Mouse (Mus musculus) neural tube, embryonic 14.5 days (tissue): ENCODE data around the gene Skil. TPM values are rescaled to one million over a fixed set of nuclear protein-coding genes. Genes with fewer than 3 reads are reported as not detected.

ENCODE experiments used
- ATAC-seq: fragments of 200-750 bp; cut with Nextera tagmentation; 2 replicates; pipeline ENCODE4 v1.8.0; 2017; ENCODE audit warnings: low read depth, mild to moderate bottlenecking, moderate TSS enrichment, moderate library complexity
- H3K27ac ChIP-seq: fragments of 300-500 bp; sonication (generic); 2 replicates; pipeline ENCODE4 v1.5.1; 2014; ENCODE audit warnings: low read depth, mild to moderate bottlenecking, control low read depth, low read length, moderate library complexity, mixed read lengths
- H3K27me3 ChIP-seq: fragments of 300-500 bp; sonication (generic); 2 replicates; pipeline ENCODE4 v1.6.1; 2014; ENCODE audit warnings: low read length; ENCODE audit not compliant: control insufficient read depth, insufficient read depth
- H3K36me3 ChIP-seq: fragments of 300-500 bp; sonication (generic); 2 replicates; pipeline ENCODE4 v1.6.1; 2014; ENCODE audit warnings: low read length, mixed read lengths; ENCODE audit not compliant: control insufficient read depth, insufficient read depth
- H3K4me1 ChIP-seq: fragments of 300-500 bp; sonication (generic); 2 replicates; pipeline ENCODE4 v1.6.1; 2014; ENCODE audit warnings: low read length; ENCODE audit not compliant: control insufficient read depth, insufficient read depth
- H3K4me2 ChIP-seq: fragments of 300-500 bp; sonication (generic); 2 replicates; pipeline ENCODE4 v1.6.1; 2014; ENCODE audit warnings: mild to moderate bottlenecking, low read depth, low read length, control low read depth
- H3K4me3 ChIP-seq: fragments of 300-500 bp; sonication (generic); 2 replicates; pipeline ENCODE4 v1.5.1; 2014; ENCODE audit warnings: low read depth, low read length, control low read depth, mixed read lengths
- H3K9ac ChIP-seq: fragments of 300-500 bp; sonication (generic); replicated peaks from 2 replicates; pipeline ENCODE4 v1.6.1; 2014; ENCODE audit warnings: low read depth, mild to moderate bottlenecking, control low read depth, low read length, mixed read lengths
- H3K9me3 ChIP-seq: fragments of 300-500 bp; sonication (generic); 2 replicates; pipeline ENCODE4 v1.6.1; 2016; ENCODE audit warnings: low read length; ENCODE audit not compliant: control insufficient read depth
- WGBS: fragments of 180-500 bp; shearing (Covaris S2); extraction: QIAGEN DNeasy Blood & Tissue Kit; methylation state at CpG from one replicate; pipeline ENCODE4 v1.1.7; 2014; 5-methylcytosine and 5-hydroxymethylcytosine counted together
- polyA plus RNA-seq: library from polyadenylated mRNA; unstranded; fragments of >200 nt; fragmentation: Nextera tagmentation; extraction: Ambion mirVana; gene quantifications from 2 replicates; pipeline ENCODE4 v1.2.1, GENCODE M21; 2014

Skil gene
- polyA plus RNA-seq, 1 experiment from 2014 or later: 39.7 TPM

DNA sequence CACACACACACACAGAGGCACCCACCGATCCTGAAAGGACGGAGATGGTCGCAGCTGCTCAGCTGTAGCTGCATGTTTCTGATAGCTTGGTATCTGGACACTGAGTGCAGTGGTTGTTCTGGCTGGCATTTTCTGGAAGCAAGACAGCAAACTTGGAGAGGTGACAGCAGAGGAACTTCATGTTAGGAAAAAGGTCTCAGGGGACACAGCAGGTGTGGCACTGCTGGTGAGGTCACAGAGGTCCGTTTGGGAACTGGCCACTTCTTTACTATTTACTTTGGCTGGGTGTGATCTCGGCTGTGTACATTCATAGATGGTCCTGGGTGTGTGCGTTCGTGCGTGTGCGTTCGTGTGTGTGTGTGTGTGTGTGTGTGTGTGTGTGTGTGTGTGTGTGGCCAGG lies 15.4 kb upstream of the Skil start:
- no peak for ATAC-seq

GRCm38 (mm10) chr3:31080791-31081502 lies 13.9 kb upstream of the Skil start:
- no peaks in the 10 kb centered on the region for H3K36me3 ChIP-seq
- H3K9me3 ChIP-seq: no peaks in the 10 kb centered on the region
- H3K4me1 ChIP-seq: no peaks in the 10 kb centered on the region
- H3K9ac ChIP-seq: no peak overlapping the region
- 85% methylated on average over 10 of the region's 10 CpGs for WGBS
- no peak for ATAC-seq
- no peak overlapping the region for H3K27ac ChIP-seq
- no peak overlapping the region for H3K4me3 ChIP-seq
- no peaks in the 10 kb centered on the region for H3K27me3 ChIP-seq
- no peak overlapping the region for H3K4me2 ChIP-seq

More for the DNA sequence above, 15.4 kb upstream of the Skil start:
- Histone ChIP-seq H3K27me3 (no peaks in the 10 kb centered on the region), H3K9ac (no peak overlapping the region), H3K36me3 (no peaks in the 10 kb centered on the region), H3K9me3 (no peaks in the 10 kb centered on the region), H3K27ac (no peak overlapping the region), H3K4me1 (no peaks in the 10 kb centered on the region), H3K4me3 (no peak overlapping the region), H3K4me2 (no peak overlapping the region)
- 81% methylated on average over 10 of the region's 10 CpGs for WGBS

- Histone ChIP-seq H3K27ac (no peak overlapping the region), H3K4me1 (no peaks in the 10 kb centered on the region), H3K4me2 (no peak overlapping the region), H3K4me3 (no peak overlapping the region), H3K36me3 (no peaks in the 10 kb centered on the region), H3K27me3 (no peaks in the 10 kb centered on the region), H3K9me3 (no peaks in the 10 kb centered on the region), H3K9ac (no peak overlapping the region)
- WGBS: 91% methylated on average over 11 of the region's 13 CpGs
- no peak for ATAC-seq
These were observed 11.9 kb upstream of the Skil start for GRCm38 (mm10) chr3:31082838-31083506.

DNA sequence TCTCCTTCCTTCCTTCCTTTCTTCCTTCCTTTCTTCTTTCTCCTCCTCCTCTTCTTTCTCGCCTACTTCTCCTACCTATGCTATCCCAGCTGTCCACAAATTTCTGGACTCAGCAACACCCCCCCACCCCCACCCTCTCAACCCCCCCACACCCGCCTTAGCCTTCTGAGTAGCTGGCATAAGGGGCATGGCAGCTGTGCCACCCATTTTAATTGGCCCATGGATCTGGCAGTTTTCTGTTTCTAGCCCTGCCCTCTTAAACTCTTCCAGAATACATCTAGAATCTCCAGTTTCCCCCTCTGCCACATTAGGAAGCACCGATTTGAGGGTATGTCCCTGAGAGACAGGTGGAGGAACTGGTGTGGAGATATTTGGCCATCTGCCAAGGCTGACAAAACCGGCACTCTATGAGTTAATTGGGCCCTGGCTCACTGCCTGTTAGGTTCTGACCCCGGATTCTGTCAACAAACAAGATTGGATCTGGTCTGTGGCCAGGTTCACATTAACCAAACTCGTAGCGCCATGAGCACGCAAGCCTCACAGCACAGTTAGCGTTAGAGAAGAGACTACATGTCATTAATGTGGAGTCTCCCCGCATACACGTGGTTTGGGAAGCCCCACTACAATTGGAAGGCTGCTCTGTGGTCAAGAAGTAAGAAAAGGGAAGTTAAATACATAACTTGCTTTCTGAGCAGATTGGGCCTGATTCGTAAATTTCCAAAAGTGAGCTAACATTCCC lies 11.2 kb upstream of the Skil start:
- no peak overlapping the region for H3K4me2 ChIP-seq
- H3K27me3 ChIP-seq: no peaks in the 10 kb centered on the region
- no peak overlapping the region for H3K4me3 ChIP-seq
- no peak overlapping the region for H3K9ac ChIP-seq
- no peak overlapping the region for H3K27ac ChIP-seq
- no peaks in the 10 kb centered on the region for H3K36me3 ChIP-seq
- no peaks in the 10 kb centered on the region for H3K4me1 ChIP-seq
- peak; percentile 53; the same call in 1 of the 2 replicates for ATAC-seq
- H3K9me3 ChIP-seq: no peaks in the 10 kb centered on the region
- WGBS: 43% methylated on average over 12 of the region's 12 CpGs

DNA sequence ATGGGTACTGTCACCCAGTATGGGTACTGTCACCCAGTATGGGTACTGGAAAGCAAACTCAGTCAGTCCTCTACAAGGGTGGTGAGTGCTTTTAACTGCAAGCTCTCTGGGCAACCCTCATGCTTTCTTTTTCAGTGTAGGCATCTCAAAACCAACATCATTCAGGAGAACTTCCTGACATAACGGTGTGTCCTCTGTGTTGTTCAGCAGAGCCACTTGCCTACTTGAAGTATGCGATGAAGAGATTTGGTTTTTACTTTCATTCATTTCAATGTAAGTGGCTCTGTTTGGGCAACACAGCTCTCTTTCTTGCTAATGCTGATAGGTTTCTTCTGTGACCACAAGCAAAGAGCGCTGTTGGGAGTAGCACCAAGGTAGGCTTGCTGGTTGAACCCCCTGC lies 9.9 kb upstream of the Skil start:
- H3K4me3 ChIP-seq: no peak overlapping the region
- ATAC-seq: no peak
- no peak overlapping the region for H3K27ac ChIP-seq
- H3K4me2 ChIP-seq: no peak overlapping the region
- no peaks in the 10 kb centered on the region for H3K36me3 ChIP-seq
- H3K9me3 ChIP-seq: no peaks in the 10 kb centered on the region
- no peak overlapping the region for H3K9ac ChIP-seq
- 91% methylated on average over 3 of the region's 3 CpGs for WGBS
- H3K4me1 ChIP-seq: no peaks in the 10 kb centered on the region
- no peaks in the 10 kb centered on the region for H3K27me3 ChIP-seq

- Histone ChIP-seq H3K27me3 (no peaks in the 10 kb centered on the region), H3K36me3 (no peaks in the 10 kb centered on the region), H3K27ac (no peak overlapping the region), H3K4me2 (no peak overlapping the region), H3K9me3 (no peaks in the 10 kb centered on the region), H3K4me1 (0 out of 2 replicates have a peak, but pooled peaks cover 3% of the 10 kb centered on the region), H3K9ac (no peak overlapping the region), H3K4me3 (no peak overlapping the region)
- ATAC-seq: no peak
- WGBS: 41% methylated on average over 9 of the region's 10 CpGs
These were observed 5.8 kb upstream of the Skil start for GRCm38 (mm10) chr3:31088789-31089775.

DNA sequence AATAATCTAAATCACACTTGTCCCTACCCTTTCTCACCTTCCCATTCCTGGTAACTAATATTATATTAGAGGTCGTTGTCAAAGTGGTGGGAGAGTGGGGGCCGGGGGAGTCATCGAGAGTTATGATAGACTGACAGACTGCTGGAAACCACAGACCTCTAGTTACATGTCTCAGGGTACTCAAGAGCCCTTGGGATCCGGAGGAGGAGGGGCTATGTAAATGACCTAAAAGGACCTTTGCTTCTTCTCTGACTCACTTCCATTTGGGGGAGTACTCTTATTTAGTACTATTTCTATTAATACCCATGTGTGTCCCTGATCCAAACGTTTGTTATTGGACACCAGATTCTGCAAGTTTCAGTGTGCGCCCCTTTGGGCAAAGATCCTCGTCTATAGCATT lies 4.9 kb upstream of the Skil start:
- ATAC-seq: no peak
- Histone ChIP-seq H3K27ac (no peak overlapping the region), H3K36me3 (no peaks in the 10 kb centered on the region), H3K9me3 (no peaks in the 10 kb centered on the region), H3K4me3 (no peak overlapping the region), H3K4me1 (0 out of 2 replicates have a peak, but pooled peaks cover 3% of the 10 kb centered on the region), H3K4me2 (no peak overlapping the region), H3K9ac (no peak overlapping the region), H3K27me3 (no peaks in the 10 kb centered on the region)
- 70% methylated on average over 7 of the region's 7 CpGs for WGBS

DNA sequence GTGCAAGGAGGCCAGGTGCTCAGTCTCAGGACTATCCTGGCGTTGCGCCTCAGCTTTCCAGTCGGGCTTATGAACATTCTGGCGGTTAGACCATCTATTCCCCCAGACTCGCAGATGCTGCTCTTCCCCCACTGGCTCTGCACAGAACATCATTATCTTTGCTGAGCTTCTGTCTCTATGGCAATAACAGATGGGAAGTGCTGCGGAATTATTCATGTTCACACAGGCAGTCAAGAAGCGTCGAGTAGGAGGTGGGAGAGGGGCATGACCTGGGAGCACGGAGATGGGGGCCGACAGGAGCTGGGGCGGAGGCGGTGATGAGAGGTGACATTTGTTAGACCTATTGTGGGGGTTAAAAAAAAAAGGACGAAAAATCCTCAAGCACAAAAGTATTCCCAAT lies 1.7 kb upstream of the Skil start:
- H3K9me3 ChIP-seq: no peaks in the 10 kb centered on the region
- peaks cover 20% of the 10 kb centered on the region for H3K4me1 ChIP-seq
- WGBS: under 1% methylated on average over 13 of the region's 13 CpGs
- ATAC-seq: peak; percentile 7; the same call in 1 of the 2 replicates
- no peaks in the 10 kb centered on the region for H3K36me3 ChIP-seq
- H3K9ac ChIP-seq: peak overlapping the region; percentile 98
- peak overlapping the region; percentile 69 for H3K4me2 ChIP-seq
- H3K27ac ChIP-seq: peak overlapping the region; percentile 99
- H3K27me3 ChIP-seq: no peaks in the 10 kb centered on the region
- peak overlapping the region; percentile 98 for H3K4me3 ChIP-seq
